Mouse (Mus musculus): ENCODE results near the gene Grik3. TPM values are rescaled to one million over a fixed set of nuclear protein-coding genes. Genes with fewer than 3 reads are reported as not detected.

The Grik3 gene
- total RNA-seq (2021): 10 to 100 TPM; 64.9 to 68.8 TPM

GRCm38 (mm10) chr4:125490661-125491504 lies at the start of gene Grik3:
Gene Grik3 (plus strand): TSS chr4:125490700.
- peak; percentile 42 for DNase-seq
- intact Hi-C loops (cut with DNase I): loop anchor here (10.0 kb wide), 3 partner anchors 124 to 444 kb away; no protein-coding TSS in a partner anchor

GRCm38 (mm10) chr4:125441821-125442220 lies 48.7 kb upstream of the Grik3 start:
- intact Hi-C loops (cut with DNase I): no loop called here
- no peak for DNase-seq

- intact Hi-C loops (cut with DNase I): no loop called here
- DNase-seq: no peak
Measured at GRCm38 (mm10) chr4:125444366-125444765, 46.1 kb upstream of the Grik3 start.

GRCm38 (mm10) chr4:125450602-125451321 lies 39.7 kb upstream of the Grik3 start:
- intact Hi-C loops (cut with DNase I): no loop called here
- no peak for DNase-seq

GRCm38 (mm10) chr4:125451821-125452220 lies 38.7 kb upstream of the Grik3 start:
- intact Hi-C loops (cut with DNase I): no loop called here
- no peak for DNase-seq

- intact Hi-C loops (cut with DNase I): no loop called here
- no peak for DNase-seq
Measured at GRCm38 (mm10) chr4:125456506-125456905, 34.0 kb upstream of the Grik3 start.

GRCm38 (mm10) chr4:125457152-125458093 lies 33.1 kb upstream of the Grik3 start:
- intact Hi-C loops (cut with DNase I): no loop called here
- DNase-seq: peak; percentile 34

- no peak for DNase-seq
- intact Hi-C loops (cut with DNase I): no loop called here
Measured at GRCm38 (mm10) chr4:125459791-125460190, 30.7 kb upstream of the Grik3 start.

GRCm38 (mm10) chr4:125469711-125470372 lies 20.7 kb upstream of the Grik3 start:
- intact Hi-C loops (cut with DNase I): no loop called here

GRCm38 (mm10) chr4:125474903-125475302 lies 15.6 kb upstream of the Grik3 start:
- intact Hi-C loops (cut with DNase I): no loop called here
- DNase-seq: no peak

More at GRCm38 (mm10) chr4:125469711-125470372, 20.7 kb upstream of the Grik3 start:
- peak; percentile 34 for DNase-seq

GRCm38 (mm10) chr4:125478071-125478470 lies 12.4 kb upstream of the Grik3 start:
- intact Hi-C loops (cut with DNase I): no loop called here
- peak; percentile 74 for DNase-seq

- intact Hi-C loops (cut with DNase I): no loop called here
- DNase-seq: no peak
Measured at GRCm38 (mm10) chr4:125481256-125481655, 9.2 kb upstream of the Grik3 start.

GRCm38 (mm10) chr4:125484131-125484530 lies 6.4 kb upstream of the Grik3 start:
- peak; percentile 58 for DNase-seq
- intact Hi-C loops (cut with DNase I): no loop called here

GRCm38 (mm10) chr4:125485416-125486239 lies 4.9 kb upstream of the Grik3 start:
- intact Hi-C loops (cut with DNase I): no loop called here
- no peak for DNase-seq

- intact Hi-C loops (cut with DNase I): no loop called here
- DNase-seq: peak; percentile 52
Measured at GRCm38 (mm10) chr4:125486616-125487015, 3.9 kb upstream of the Grik3 start.

GRCm38 (mm10) chr4:125487031-125487430 lies 3.5 kb upstream of the Grik3 start:
- intact Hi-C loops (cut with DNase I): no loop called here
- DNase-seq: no peak

- no peak for DNase-seq
- intact Hi-C loops (cut with DNase I): loop anchor here (2.0 kb wide), 1 partner anchor 474 kb away; no protein-coding TSS in a partner anchor
Measured at GRCm38 (mm10) chr4:125488796-125489637, 1.5 kb upstream of the Grik3 start.
